Mouse (Mus musculus) bone marrow macrophage, adult 2 months (primary cell): Measurements from ENCODE around the gene Tet1. TPM values are rescaled to one million over a fixed set of nuclear protein-coding genes. Genes with fewer than 3 reads are reported as not detected.

Experiments used
- H3K27ac ChIP-seq: 2 replicates; pipeline ENCODE4 v1.5.1; 2012; ENCODE audit warnings: low read depth, low read length; ENCODE audit not compliant: insufficient read depth
- H3K4me1 ChIP-seq: 2 replicates; pipeline ENCODE4 v1.6.1; 2012; ENCODE audit warnings: low read length; ENCODE audit not compliant: control insufficient read depth, insufficient read depth
- H3K4me3 ChIP-seq: 2 replicates; pipeline ENCODE4 v1.5.1; 2012; ENCODE audit warnings: mild to moderate bottlenecking, low read length, moderate library complexity; ENCODE audit not compliant: insufficient read depth
- CTCF ChIP-seq: IDR thresholded peaks from 2 replicates; pipeline ENCODE4 v1.5.1; 2012; ENCODE audit warnings: low read depth, mild to moderate bottlenecking, low read length, moderate library complexity
- POLR2A ChIP-seq: IDR thresholded peaks from 2 replicates; pipeline ENCODE4 v1.6.1; 2012; ENCODE audit warnings: mild to moderate bottlenecking, low read depth, low read length, borderline replicate concordance
- polyA plus RNA-seq: library from polyadenylated mRNA; stranded (reverse); fragments of >200 nt; gene quantifications from 2 replicates; pipeline ENCODE4 v1.2.4, GENCODE M21; 2012; ENCODE audit not compliant: missing spikeins, insufficient read depth, insufficient read length

The Tet1 gene
- polyA plus RNA-seq, 1 experiment = 0.67 TPM

DNA sequence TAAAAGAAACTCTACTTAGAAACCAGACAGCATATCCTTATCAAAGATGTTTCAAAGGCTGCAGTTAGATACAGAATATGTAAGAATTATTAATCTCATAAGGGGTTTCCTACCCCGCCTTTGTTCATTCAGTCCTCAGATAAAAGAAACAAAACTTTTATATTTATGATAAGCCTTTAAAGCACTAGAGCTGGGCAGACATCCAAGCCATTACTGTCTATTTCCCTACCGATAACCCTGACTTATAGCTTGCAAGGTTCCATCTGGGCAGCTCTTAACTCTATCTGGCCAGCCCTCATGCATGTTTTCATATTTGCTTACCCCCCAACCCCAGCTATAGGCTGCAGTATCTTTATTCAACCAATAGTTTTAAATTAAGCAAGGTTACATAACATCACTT, 77.2 kb downstream of the Tet1 start:
- Histone ChIP-seq H3K27ac (no peak overlapping the region), H3K4me3 (no peak overlapping the region), H3K4me1 (no peaks in the 10 kb centered on the region)
- TF ChIP-seq POLR2A (no peak), CTCF (no peak)

DNA sequence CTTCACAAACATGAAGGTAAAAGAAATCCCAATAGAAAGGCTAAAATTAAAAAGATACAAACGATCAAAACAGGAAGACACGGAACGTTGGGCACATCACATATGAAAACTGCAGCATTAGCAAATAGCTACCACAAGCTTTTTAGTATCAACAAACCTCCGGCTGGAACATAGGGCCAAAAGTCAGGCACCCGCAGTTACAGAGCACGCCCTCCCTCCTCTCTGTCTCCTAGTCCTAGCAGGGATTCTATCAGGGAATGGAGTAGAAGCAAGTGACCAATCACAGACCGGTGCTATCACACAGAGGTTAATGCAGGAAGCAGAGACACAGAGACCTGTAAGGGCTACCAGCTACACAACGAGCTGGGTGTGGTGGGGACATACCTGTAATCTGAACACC, 84.3 kb downstream of the Tet1 start:
- TF ChIP-seq POLR2A (no peak), CTCF (no peak)
- no peaks in the 10 kb centered on the region for H3K4me1 ChIP-seq
- H3K27ac ChIP-seq = no peak overlapping the region
- no peak overlapping the region for H3K4me3 ChIP-seq

DNA sequence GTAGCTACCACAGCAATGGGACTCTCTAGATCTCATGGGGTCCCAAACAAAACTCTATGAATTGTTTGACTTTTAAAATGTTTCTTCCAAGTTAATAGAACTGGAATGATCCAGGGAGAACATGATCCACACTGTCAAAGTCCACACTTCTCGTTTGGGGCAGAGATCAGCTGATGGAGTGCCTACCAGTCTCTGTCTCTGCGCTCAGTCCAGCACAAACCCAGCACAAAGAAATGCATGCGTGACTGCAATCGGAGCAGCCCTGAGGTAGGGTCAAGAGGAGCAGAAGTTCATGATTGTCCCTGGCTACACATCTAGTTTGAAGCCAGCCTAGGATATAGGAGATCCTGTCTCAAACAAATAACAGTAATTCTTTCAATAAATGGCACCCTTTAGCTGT, 85.4 kb downstream of the Tet1 start:
- no peak overlapping the region for H3K27ac ChIP-seq
- H3K4me1 ChIP-seq = no peaks in the 10 kb centered on the region
- H3K4me3 ChIP-seq = no peak overlapping the region
- TF ChIP-seq POLR2A (no peak), CTCF (no peak)

DNA sequence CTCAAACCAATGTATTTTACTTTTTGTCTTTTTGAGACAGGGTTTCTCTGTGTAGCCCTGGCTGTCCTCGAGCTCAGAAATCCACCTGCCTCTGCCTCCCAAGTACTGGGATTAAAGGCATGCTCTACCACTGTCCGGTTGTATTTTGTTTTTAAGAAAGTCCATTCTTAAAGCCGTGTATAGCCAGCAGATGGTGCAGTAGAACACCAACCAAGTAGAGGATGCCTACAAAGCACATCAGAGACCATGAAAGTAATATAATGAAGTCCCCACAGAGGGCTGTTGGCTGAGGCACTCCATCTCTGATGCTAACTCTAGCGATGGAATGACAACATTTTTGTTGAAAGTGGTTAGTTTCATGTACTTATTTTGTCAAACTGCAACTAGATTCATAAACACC, 98.8 kb downstream of the Tet1 start:
- TF ChIP-seq CTCF = no peak
- no peak for TF ChIP-seq POLR2A
- H3K4me3 ChIP-seq = no peak overlapping the region
- no peak overlapping the region for H3K27ac ChIP-seq
- peaks cover 6% of the 10 kb centered on the region for H3K4me1 ChIP-seq

DNA sequence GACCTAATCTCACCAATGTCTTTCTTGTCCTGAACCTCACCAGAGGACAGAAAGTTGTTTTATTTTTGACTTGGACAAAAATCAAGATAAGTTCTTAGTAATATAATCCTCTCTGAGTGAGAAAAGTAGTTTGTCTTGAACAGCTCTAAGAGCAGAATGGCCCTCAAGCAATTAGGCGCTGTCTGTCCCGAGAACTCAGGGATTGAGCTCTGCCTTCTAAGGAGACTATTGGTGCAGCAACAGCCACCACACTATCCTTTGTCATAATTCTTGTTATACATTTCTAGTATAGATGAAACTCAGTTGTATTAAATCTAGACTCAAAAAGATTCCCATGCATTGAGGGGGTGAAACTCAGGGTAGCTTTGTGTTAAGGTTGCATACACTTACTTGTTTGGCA, 100.0 kb downstream of the Tet1 start:
- Histone ChIP-seq H3K27ac (no peak overlapping the region), H3K4me3 (no peak overlapping the region), H3K4me1 (peaks cover 6% of the 10 kb centered on the region)
- TF ChIP-seq CTCF (no peak), POLR2A (no peak)

DNA sequence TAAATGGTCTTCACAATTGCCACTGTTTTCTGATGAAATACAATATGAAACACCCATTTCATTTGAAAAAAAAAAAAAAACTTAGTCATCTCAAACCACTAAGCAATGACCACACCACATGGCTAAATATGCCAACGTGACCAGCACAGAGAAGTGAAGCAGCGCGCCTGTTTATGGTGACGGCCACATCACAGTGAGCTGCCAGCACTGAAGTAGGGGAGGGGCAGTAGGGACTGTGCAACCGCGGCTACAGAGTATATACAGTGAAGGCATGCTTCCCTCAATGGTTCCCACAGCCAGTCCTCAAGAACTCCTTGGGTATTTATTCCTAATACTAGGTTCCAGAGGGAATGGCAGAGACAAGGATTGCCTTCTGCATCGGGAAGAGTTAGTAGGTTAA, 100.5 kb downstream of the Tet1 start:
- Histone ChIP-seq H3K4me1 (peaks cover 6% of the 10 kb centered on the region), H3K4me3 (no peak overlapping the region), H3K27ac (no peak overlapping the region)
- TF ChIP-seq POLR2A (no peak), CTCF (no peak)

DNA sequence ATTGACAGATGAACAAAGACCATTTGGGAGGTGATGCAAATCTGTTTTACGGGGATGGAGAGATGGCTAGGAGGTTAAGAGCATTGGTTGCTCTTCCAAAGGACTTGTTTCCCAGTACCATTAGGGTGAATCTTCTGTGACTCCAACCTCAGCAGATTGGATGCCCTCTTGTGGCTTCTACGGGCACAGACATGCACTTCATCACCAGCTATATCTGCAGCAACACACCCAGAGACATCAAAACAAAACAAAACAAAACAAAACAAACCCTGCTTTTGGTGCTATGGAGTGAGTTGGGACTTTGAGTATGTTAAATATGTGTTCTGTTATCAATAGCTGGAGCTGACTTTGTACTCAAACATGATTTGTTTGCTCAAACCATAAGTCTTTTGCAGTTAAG, 104.7 kb downstream of the Tet1 start:
- Histone ChIP-seq H3K4me1 (peaks cover 6% of the 10 kb centered on the region), H3K27ac (no peak overlapping the region), H3K4me3 (no peak overlapping the region)
- TF ChIP-seq CTCF = no peak
- no peak for TF ChIP-seq POLR2A

DNA sequence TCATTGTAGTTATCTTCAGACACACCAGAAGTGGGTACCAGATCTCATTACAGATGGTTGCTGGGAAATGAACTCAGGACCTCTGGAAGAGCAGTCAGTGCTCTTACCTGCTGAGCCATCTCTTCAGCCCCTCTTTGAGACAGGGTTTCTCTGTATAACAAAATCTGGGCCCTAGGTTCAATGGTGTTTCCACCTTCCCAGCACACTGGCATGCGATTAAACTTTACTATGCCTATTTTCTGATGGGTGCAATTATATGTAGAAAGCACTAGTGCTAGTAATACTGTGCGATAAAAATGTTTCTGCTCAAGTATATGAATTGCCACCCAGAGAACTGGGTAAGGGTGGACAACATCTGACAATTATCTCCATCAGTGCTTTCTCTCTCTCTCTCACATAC, 105.5 kb downstream of the Tet1 start:
- Histone ChIP-seq H3K27ac (no peak overlapping the region), H3K4me1 (peaks cover 4% of the 10 kb centered on the region), H3K4me3 (no peak overlapping the region)
- TF ChIP-seq POLR2A = no peak
- TF ChIP-seq CTCF = no peak

DNA sequence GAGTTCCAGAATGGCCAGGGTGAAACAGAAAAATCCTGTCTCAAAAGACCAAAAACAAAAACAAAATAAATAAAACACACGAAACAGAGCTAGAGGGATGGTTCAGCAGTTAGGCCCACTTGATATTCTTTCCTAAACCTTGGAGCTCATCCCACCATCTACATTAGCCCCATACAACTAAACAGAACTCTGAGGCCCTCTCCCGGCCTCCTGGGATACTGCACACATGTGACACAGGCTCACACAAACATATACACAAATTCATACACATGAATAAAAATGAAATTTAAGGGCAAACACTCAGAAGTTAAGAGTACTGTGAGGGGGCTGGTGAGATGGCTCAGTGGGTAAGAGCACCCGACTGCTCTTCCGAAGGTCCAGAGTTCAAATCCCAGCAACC, 114.6 kb downstream of the Tet1 start:
- Histone ChIP-seq H3K4me1 (peaks cover 21% of the 10 kb centered on the region), H3K4me3 (no peak overlapping the region), H3K27ac (no peak overlapping the region)
- TF ChIP-seq CTCF = no peak
- TF ChIP-seq POLR2A = no peak

DNA sequence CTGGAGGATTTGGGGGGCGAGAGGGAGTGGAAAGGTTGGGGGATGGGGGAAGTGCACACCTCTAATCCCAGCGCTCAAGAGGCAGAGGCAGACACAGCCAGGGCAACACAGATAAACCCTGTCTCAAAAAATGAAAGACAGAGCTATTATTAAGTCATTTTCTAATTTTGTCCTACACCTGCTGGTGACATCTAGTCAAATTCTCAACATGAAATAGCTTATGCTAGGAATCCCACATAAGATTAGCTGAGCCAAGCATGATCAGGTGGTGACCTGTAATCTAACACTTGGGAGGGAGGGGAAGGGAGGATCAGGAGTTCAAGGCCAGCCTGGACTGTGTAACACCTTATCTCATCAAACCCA, 115.7 kb downstream of the Tet1 start:
- peaks cover 28% of the 10 kb centered on the region for H3K4me1 ChIP-seq
- peak overlapping the region; percentile 88 for H3K4me3 ChIP-seq
- no peak for TF ChIP-seq CTCF
- no peak for TF ChIP-seq POLR2A
- peak overlapping the region; percentile 92 for H3K27ac ChIP-seq

DNA sequence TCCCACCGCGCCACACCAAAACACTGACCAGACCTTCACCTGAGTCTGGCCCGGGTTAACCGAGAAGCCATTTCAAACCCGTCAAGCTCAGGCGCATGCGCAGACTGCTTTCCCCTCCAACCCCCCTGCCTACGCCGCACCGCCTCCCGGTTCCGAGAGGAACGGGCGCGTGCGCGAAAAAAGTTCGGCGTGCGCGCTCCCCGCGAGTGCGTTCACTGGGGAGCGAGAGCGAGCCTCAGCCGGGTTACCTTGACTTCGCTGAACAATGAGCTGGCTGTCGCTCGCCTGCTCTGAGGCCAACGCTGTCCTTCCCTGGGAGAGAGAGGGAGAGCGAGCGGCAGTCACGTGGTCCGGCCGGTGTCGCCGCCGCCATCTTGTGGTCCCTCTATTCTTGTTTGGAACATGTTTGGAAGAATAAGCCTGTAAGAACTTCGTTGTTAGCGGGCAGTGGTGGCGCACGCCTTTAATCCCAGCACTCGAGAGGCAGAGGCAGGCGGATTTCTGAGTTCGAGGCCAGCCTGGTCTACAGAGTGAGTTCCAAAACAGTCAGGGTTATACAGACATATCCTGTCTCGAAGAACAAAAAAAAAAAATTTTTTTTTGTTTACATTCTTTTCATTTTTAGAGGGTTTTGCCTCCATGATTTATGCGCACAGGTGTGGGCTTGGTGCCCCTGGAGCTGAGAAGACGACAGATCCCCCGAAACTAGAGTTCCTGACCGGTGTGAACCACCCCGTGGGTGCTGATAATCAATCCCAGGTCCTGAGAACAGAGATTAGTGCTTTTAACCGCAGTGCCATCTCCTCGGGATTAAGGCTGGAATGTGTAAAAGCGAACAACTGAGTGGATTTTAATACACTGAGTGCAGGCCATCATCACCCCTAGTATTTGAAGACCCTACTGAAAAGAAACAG, 116.4 kb downstream of the Tet1 start, which contains the start of gene Ccar1:
Ccar1 (minus strand) TSS at position 110 of the 914 bp plus-strand sequence.
- TF ChIP-seq POLR2A (no peak), CTCF (0 out of 2 replicates have a peak, but pooled peaks have one; percentile 15)
- H3K4me3 ChIP-seq = peak within 1 kb of the TSS; percentile 88
- H3K27ac ChIP-seq = peak within 1 kb of the TSS; percentile 92
- peaks cover 28% of the 10 kb centered on the region for H3K4me1 ChIP-seq
